ENCODE assay signal across 15 mouse cellular contexts in the genomic region with DNA sequence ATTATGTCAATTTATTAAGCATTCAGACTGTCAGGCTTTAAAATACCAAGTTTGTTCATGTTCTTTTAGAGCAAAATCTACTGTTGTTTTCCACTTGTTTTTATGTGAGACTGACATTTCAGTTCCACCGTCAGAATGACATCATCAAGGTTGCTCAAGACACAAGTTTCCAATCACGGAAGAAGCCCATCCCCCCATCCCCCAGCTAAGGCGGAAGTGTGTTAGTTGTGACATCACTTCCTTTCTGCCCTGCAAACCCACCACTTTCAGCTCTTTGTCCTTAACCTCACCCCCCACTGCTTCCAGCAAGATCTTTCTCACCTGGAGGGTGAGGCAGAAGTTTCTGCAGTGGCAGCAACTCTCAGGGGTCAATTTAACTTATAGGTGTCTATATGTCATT. TPM values are rescaled to one million over a fixed set of nuclear protein-coding genes. Genes with fewer than 3 reads are reported as not detected.
DNase-seq lines count a peak whose midpoint lies in the region; ATAC-seq and TF ChIP-seq lines count a peak whose summit lies in the region.
"Had no signal": no experiment of that assay in that cellular context is flagged by ENCODE, and none has a peak within 500 bp of the region (broad histone marks: within the 10 kb centered on the region; RNA-seq: fewer than 3 reads in every experiment).

No protein-coding gene starts in this region.

- peak; percentile 26 for DNase-seq in lung, postnatal 25 days (ENCODE audit: low spot score)
- DNase-seq in lung, postnatal 10 days: no peak
- peak; percentile 79 for DNase-seq in T-cell, adult 2 months (ENCODE audit: low spot score)
- peak; percentile 15 to 51 for DNase-seq in thymus, postnatal 36 days
- no peak for DNase-seq in ovary, adult 18-20 months (ENCODE audit: low spot score)
- no peak for DNase-seq in midbrain, postnatal 0 days (ENCODE audit: low spot score)
- no peak for DNase-seq in cerebellum, postnatal 4 days (ENCODE audit: low spot score in 2 of 2)
- DNase-seq: kidney, postnatal 10 days; liver; midbrain, embryonic 14.5 days had no signal

- no peak overlapping the region for H3K9ac ChIP-seq in midbrain, postnatal 0 days (replicated peaks; ENCODE audit: low read length, poor library complexity, severe bottlenecking)
- H3K9ac ChIP-seq: embryonic facial prominence, embryonic 13.5 days; hindbrain, embryonic 14.5 days had no signal

- no peak for ATAC-seq in midbrain, postnatal 0 days (ENCODE audit: low FRiP score)
- ATAC-seq: forebrain, embryonic 16.5 days had no signal

- WGBS in macrophage (ENCODE audit: missing documents): 5% methylated on average over 3 of the region's 3 CpGs
- WGBS in midbrain, postnatal 0 days: 82% methylated on average over 3 of the region's 3 CpGs

- H3K4me2 ChIP-seq in midbrain, postnatal 0 days (ENCODE audit: low read depth, low read length, poor library complexity, severe bottlenecking): no peak overlapping the region
- H3K4me2 ChIP-seq: embryonic facial prominence, embryonic 13.5 days; hindbrain, embryonic 14.5 days had no signal

- no peak for TF ChIP-seq CTCF in midbrain, postnatal 0 days (IDR thresholded peaks at IDR 0.05)

- H3K4me1 ChIP-seq in midbrain, postnatal 0 days (ENCODE audit: insufficient read depth, low read length): no peaks in the 10 kb centered on the region
- H3K4me1 ChIP-seq: embryonic facial prominence, embryonic 13.5 days had no signal

- H3K36me3 ChIP-seq in macrophage (ENCODE audit: inconsistent target): no peaks in the 10 kb centered on the region
- peaks cover 30% of the 10 kb centered on the region for H3K36me3 ChIP-seq in midbrain, postnatal 0 days (ENCODE audit: insufficient read depth, low read length)

- peak overlapping the region; percentile 51 for H3K27ac ChIP-seq in macrophage
- H3K27ac ChIP-seq in midbrain, postnatal 0 days (ENCODE audit: low read depth, low read length): no peak overlapping the region
- H3K27ac ChIP-seq: embryonic facial prominence, embryonic 13.5 days; heart, embryonic 10.5 days; hindbrain, embryonic 14.5 days had no signal

- no peaks in the 10 kb centered on the region for H3K79me2 ChIP-seq in macrophage (ENCODE audit: inconsistent target)

- H3K27me3 ChIP-seq in midbrain, postnatal 0 days (ENCODE audit: insufficient read depth, low read length): no peaks in the 10 kb centered on the region
- H3K27me3 ChIP-seq: embryonic facial prominence, embryonic 13.5 days had no signal

- no peak overlapping the region for H3K4me3 ChIP-seq in macrophage (ENCODE audit: inconsistent target)
- H3K4me3 ChIP-seq in midbrain, postnatal 0 days (ENCODE audit: low read depth, low read length): no peak overlapping the region
- H3K4me3 ChIP-seq: embryonic facial prominence, embryonic 13.5 days; heart, embryonic 10.5 days had no signal

- H3K9me3 ChIP-seq in midbrain, postnatal 0 days (ENCODE audit: low read length): no peaks in the 10 kb centered on the region
- H3K9me3 ChIP-seq: embryonic facial prominence, embryonic 13.5 days; heart, embryonic 10.5 days had no signal

RNA-seq across cellular contexts. Expression of gene Ccdc57, which starts 16.2 kb away (rescaled TPM):
- 10 to 100 TPM in 22 of 26 experiments, 1 to 10 TPM in 4; 4.9 to 30.4 (median 18.1) TPM for total RNA-seq in macrophage (2018; cell fraction: chromatin; rRNA removed)
- 1 to 10 TPM in 25 of 26 experiments, under 1 TPM in 1; 0.86 to 2.5 (median 1.6) TPM for total RNA-seq in macrophage (2018; cell fraction: cytosol; rRNA removed)
- total RNA-seq in macrophage (2018; cell fraction: nucleus; rRNA removed): 10 to 100 TPM in 11 of 26 experiments, 1 to 10 TPM in 15; 2.1 to 20.2 (median 8.7) TPM
- 1.4 to 3.2 TPM (median 1.7 TPM) in 3 replicates for polyA plus RNA-seq in macrophage (2018)
- 6.2 and 7.2 TPM in 2 replicates for total RNA-seq in midbrain, postnatal 0 days (2014; rRNA removed)
- 6.8 and 7.8 TPM in 2 replicates for polyA plus RNA-seq in midbrain, postnatal 0 days (2015; fragmentation: Nextera tagmentation; extraction: Ambion mirVana)

RNA-seq across cellular contexts. Expression of gene Slc16a3, which starts 31.8 kb away (rescaled TPM):
- 10 to 100 TPM in 16 of 26 experiments, 1 to 10 TPM in 10; 3.5 to 51.9 (median 13.5) TPM for total RNA-seq in macrophage (2018; cell fraction: chromatin; rRNA removed)
- total RNA-seq in macrophage (2018; cell fraction: cytosol; rRNA removed): 10 to 100 TPM in 19 of 26 experiments, 1 to 10 TPM in 7; 7.0 to 23.7 (median 14.7) TPM
- 10 to 100 TPM in 25 of 26 experiments, 1 to 10 TPM in 1; 8.3 to 45.2 (median 18.7) TPM for total RNA-seq in macrophage (2018; cell fraction: nucleus; rRNA removed)
- polyA plus RNA-seq in macrophage (2018): 5.7 to 18.5 TPM (median 14.2 TPM) in 3 replicates
- 14.6 and 20.2 TPM in 2 replicates for total RNA-seq in midbrain, postnatal 0 days (2014; rRNA removed)
- 3.2 and 4.1 TPM in 2 replicates for polyA plus RNA-seq in midbrain, postnatal 0 days (2015; fragmentation: Nextera tagmentation; extraction: Ambion mirVana)

Comparison
In these comparisons a context has a peak if more than half of its experiments do, and no peak if none do; other contexts are left out.
1. DNase-seq: peak in lung, postnatal 25 days (single experiment), T-cell, adult 2 months (single experiment) and thymus, postnatal 36 days (2 of 2); none in lung, postnatal 10 days (single experiment), ovary, adult 18-20 months (single experiment), midbrain, postnatal 0 days (single experiment) and cerebellum, postnatal 4 days (0 of 2).